Mouse (Mus musculus): ENCODE measurements at regions not wholly inside any gene's neighbourhood (a gene's known extent, or its start where the extent isn't known, plus 50 kb on each side); places are given as distances from the start of the nearest gene placed in this dataset.

DNA sequence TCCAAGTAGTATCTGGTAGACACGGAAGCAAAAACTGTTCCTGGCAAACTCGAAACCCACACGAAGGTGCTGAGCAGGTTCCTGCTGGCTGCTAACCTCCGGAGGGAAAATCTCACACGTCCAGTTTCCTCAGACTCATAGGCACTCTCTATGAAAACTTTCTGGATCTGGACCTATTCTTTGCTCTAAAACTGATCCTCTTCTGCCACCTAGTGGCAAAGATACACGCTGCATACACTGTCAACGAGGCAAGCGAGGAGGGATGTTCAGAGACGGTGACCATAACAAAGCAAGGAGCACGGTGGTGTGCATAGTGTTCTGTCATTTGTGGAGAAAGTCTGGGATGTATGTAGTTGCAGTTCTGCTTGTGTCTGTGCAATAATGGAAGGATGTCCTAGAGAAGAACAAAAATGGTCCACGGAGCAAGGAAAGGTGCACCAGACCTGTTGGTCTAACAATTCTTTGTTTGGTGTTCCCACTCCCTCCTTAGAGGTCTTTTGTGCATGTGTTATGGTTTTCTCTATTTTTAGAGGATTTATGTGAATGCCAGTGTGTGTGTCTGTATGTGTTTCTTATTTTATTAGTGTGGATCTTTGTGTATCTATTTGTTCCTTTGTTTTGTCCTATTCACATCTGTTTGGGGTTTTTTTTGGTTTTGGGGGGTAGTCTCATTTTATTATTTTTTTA is 57.0 kb upstream of the Siglech start:
- peak; percentile 85 for DNase-seq

Data from embryo, embryonic 11 days (tissue).